Mouse (Mus musculus): Measurements from ENCODE around the gene Ptprn2.

DNA sequence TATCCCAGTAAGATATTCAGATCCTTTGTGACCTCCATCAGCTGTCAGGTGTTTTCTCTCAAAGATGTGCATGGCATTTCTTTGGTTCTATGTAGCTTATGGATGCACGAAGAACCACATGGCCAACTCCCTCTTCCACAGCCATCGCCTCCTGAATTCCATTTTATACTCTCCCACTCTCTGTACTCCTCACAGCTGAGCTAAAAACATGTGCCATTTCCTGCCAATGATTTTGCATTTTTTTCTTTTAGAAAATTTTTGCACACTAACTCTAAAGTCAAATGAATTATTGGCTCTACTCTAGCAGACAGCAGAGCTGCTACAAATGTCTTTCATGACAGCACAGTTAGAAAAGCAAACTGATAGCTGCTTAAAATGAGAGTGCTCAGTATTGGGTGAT, 320.6 kb downstream of the Ptprn2 start:
- TF ChIP-seq CTCF (IDR thresholded peaks at IDR 0.05; ENCODE audit: insufficient read depth, low read length) (no peak), POLR2A (IDR thresholded peaks at IDR 0.05; ENCODE audit: borderline replicate concordance, extremely low read depth, low read depth, low read length) (no peak)

Data from lung, adult 2 months (tissue).